Mouse (Mus musculus) ES-Bruce4 (cell line): ENCODE measurements at regions not wholly inside any gene's neighbourhood (a gene's known extent, or its start where the extent isn't known, plus 50 kb on each side); places are given as distances from the start of the nearest gene placed in this dataset.

Source experiments
- CTCF ChIP-seq: IDR thresholded peaks from one replicate; pipeline ENCODE4 v1.8.1; 2011; ENCODE audit warnings: low read depth, low read length
- POLR2A ChIP-seq: IDR thresholded peaks from one replicate; pipeline ENCODE4 v1.8.1; 2011; ENCODE audit warnings: low read length; ENCODE audit not compliant: insufficient read depth

GRCm38 (mm10) chr10:25632306-25632705 is 96.2 kb upstream of the Smlr1 start:
- TF ChIP-seq POLR2A: no peak
- no peak for TF ChIP-seq CTCF
